Mouse (Mus musculus) limb, embryonic 14.5 days (tissue): ENCODE results near the gene Itgb3. TPM values are rescaled to one million over a fixed set of nuclear protein-coding genes. Genes with fewer than 3 reads are reported as not detected.

Experiments used
- ATAC-seq: fragments of 200-750 bp; cut with Nextera tagmentation; 2 replicates; pipeline ENCODE4 v1.8.0; 2017; ENCODE audit warnings: low read depth, moderate number of reproducible peaks, moderate TSS enrichment; ENCODE audit not compliant: low FRiP score
- DNase-seq: peaks from one replicate; pipeline ENCODE4 v3.0.0-alpha.2; 2015; ENCODE audit warnings: low spot score
- H3K27ac ChIP-seq: fragments of 300-500 bp; sonication (generic); replicated peaks from 2 replicates; pipeline ENCODE4 v1.5.1; 2014; ENCODE audit warnings: low read depth, mild to moderate bottlenecking, low read length, moderate library complexity, mixed read lengths
- H3K27me3 ChIP-seq: fragments of 300-500 bp; sonication (generic); 2 replicates; pipeline ENCODE4 v1.6.1; 2014; ENCODE audit warnings: low read length, mixed read lengths; ENCODE audit not compliant: control insufficient read depth, insufficient read depth
- H3K36me3 ChIP-seq: fragments of 300-500 bp; sonication (generic); 2 replicates; pipeline ENCODE4 v1.6.1; 2014; ENCODE audit warnings: mild to moderate bottlenecking, low read length, moderate library complexity, mixed read lengths; ENCODE audit not compliant: control insufficient read depth, insufficient read depth
- H3K4me1 ChIP-seq: fragments of 300-500 bp; sonication (generic); 2 replicates; pipeline ENCODE4 v1.6.1; 2014; ENCODE audit warnings: antibody characterized with exemption, low read length, mixed read lengths; ENCODE audit not compliant: control insufficient read depth, insufficient read depth
- H3K4me2 ChIP-seq: fragments of 300-500 bp; sonication (generic); replicated peaks from 2 replicates; pipeline ENCODE4 v1.6.1; 2014; ENCODE audit warnings: low read depth, mild to moderate bottlenecking, low read length, moderate library complexity; ENCODE audit not compliant: severe bottlenecking
- H3K4me3 ChIP-seq: fragments of 300-500 bp; sonication (generic); replicated peaks from 2 replicates; pipeline ENCODE4 v1.5.1; 2014; ENCODE audit warnings: low read length
- H3K9ac ChIP-seq: fragments of 300-500 bp; sonication (generic); 2 replicates; pipeline ENCODE4 v1.6.1; 2014; ENCODE audit warnings: mild to moderate bottlenecking, low read depth, low read length, moderate library complexity; ENCODE audit not compliant: severe bottlenecking
- H3K9me3 ChIP-seq: fragments of 300-500 bp; sonication (generic); 2 replicates; pipeline ENCODE4 v1.6.1; 2016; ENCODE audit warnings: low read length; ENCODE audit not compliant: control insufficient read depth
- POLR2A ChIP-seq: fragments of 200-500 bp; IDR thresholded peaks from 2 replicates; pipeline ENCODE4 v1.8.0; 2012; ENCODE audit warnings: inconsistent platforms, mild to moderate bottlenecking, moderate library complexity, borderline replicate concordance; ENCODE audit not compliant: insufficient read depth, insufficient read length; ENCODE audit errors: extremely low read depth
- WGBS: fragments of 180-500 bp; shearing (Covaris S2); extraction: QIAGEN DNeasy Blood & Tissue Kit; methylation state at CpG from one replicate; pipeline ENCODE4 v1.1.7; 2014; 5-methylcytosine and 5-hydroxymethylcytosine counted together
- polyA plus RNA-seq, 2 experiments: library from polyadenylated mRNA; depleted of rRNA in 1 of 2; stranded (reverse) in 1 of 2; unstranded in 1 of 2; fragments of >200 nt; fragmentation: Nextera tagmentation in 1 of 2; extraction: Ambion mirVana in 1 of 2; gene quantifications; 2 replicates each; pipeline versions ENCODE4 v1.2.1 to v1.2.3; 2012 to 2014

Gene Itgb3
- polyA plus RNA-seq, 2 experiments, result 1.4 to 2.9 TPM

GRCm38 (mm10) chr11:104572091-104572490 lies 35.7 kb upstream of the Itgb3 start:
- DNase-seq (no peak), ATAC-seq (no peak)
- Histone ChIP-seq H3K9ac (no peak overlapping the region), H3K27ac (no peak overlapping the region), H3K4me3 (no peak overlapping the region), H3K4me2 (no peak overlapping the region), H3K4me1 (no peaks in the 10 kb centered on the region; the same call in 1 of the 2 replicates), H3K27me3 (peaks cover 8% of the 10 kb centered on the region; the same call in 1 of the 2 replicates), H3K36me3 (no peaks in the 10 kb centered on the region), H3K9me3 (peaks cover 8% of the 10 kb centered on the region; the same call in 1 of the 2 replicates)
- 48% methylated on average over 7 of the region's 7 CpGs for WGBS
- TF ChIP-seq POLR2A, result no peak

DNA sequence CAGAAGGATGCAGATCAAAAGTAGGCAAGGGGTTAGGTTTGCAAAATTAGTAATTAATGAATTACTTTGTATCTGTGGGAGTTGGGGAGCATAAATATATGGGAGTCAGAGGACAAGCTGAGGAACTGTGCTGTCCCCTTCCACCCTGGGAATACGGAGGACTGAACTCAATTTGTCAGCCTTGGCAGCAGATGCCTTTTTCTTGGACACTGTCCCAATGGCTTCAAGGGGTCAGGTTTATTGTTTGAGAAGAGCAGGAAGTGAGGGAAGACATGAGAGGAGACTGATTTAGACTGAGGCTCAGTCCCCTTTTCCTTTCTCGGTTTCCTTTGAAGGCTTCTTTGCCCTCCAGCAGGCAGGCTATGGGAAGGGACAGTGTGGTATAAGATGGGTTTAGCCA lies 35.2 kb upstream of the Itgb3 start:
- Histone ChIP-seq H3K27ac (no peak overlapping the region), H3K27me3 (peaks cover 8% of the 10 kb centered on the region; the same call in 1 of the 2 replicates), H3K9me3 (peaks cover 8% of the 10 kb centered on the region; the same call in 1 of the 2 replicates), H3K4me2 (no peak overlapping the region), H3K36me3 (no peaks in the 10 kb centered on the region), H3K4me1 (no peaks in the 10 kb centered on the region; the same call in 1 of the 2 replicates), H3K4me3 (no peak overlapping the region), H3K9ac (no peak overlapping the region)
- ATAC-seq, result no peak
- no peak for DNase-seq
- no peak for TF ChIP-seq POLR2A
- 72% methylated on average over 2 of the region's 2 CpGs for WGBS

GRCm38 (mm10) chr11:104576772-104577612 lies 30.8 kb upstream of the Itgb3 start:
- no peak overlapping the region for H3K27ac ChIP-seq
- H3K9ac ChIP-seq, result no peak overlapping the region
- H3K4me2 ChIP-seq, result no peak overlapping the region
- no peaks in the 10 kb centered on the region for H3K36me3 ChIP-seq
- no peaks in the 10 kb centered on the region for H3K9me3 ChIP-seq
- DNase-seq (peak; percentile 42), ATAC-seq (peak; percentile 62)
- H3K4me3 ChIP-seq, result no peak overlapping the region
- H3K27me3 ChIP-seq, result peaks cover 5% of the 10 kb centered on the region; the same call in 1 of the 2 replicates
- no peak for TF ChIP-seq POLR2A
- WGBS, result 38% methylated on average over 10 of the region's 10 CpGs
- H3K4me1 ChIP-seq, result peaks cover 8% of the 10 kb centered on the region

- Histone ChIP-seq H3K27me3 (no peaks in the 10 kb centered on the region), H3K4me1 (peaks cover 10% of the 10 kb centered on the region; the same call in 1 of the 2 replicates), H3K4me2 (no peak overlapping the region), H3K4me3 (no peak overlapping the region; the same call in 1 of the 2 replicates), H3K9ac (no peak overlapping the region), H3K9me3 (no peaks in the 10 kb centered on the region), H3K27ac (no peak overlapping the region), H3K36me3 (no peaks in the 10 kb centered on the region)
- no peak for DNase-seq
- TF ChIP-seq POLR2A, result no peak
- WGBS, result 28% methylated on average over 5 of the region's 5 CpGs
- ATAC-seq, result no peak
Measured at GRCm38 (mm10) chr11:104578074-104578473, 29.7 kb upstream of the Itgb3 start.

GRCm38 (mm10) chr11:104579084-104579483 lies 28.7 kb upstream of the Itgb3 start:
- H3K4me2 ChIP-seq, result no peak overlapping the region
- ATAC-seq, result no peak

More at GRCm38 (mm10) chr11:104579084-104579483, 28.7 kb upstream of the Itgb3 start:
- Histone ChIP-seq H3K27me3 (no peaks in the 10 kb centered on the region), H3K36me3 (no peaks in the 10 kb centered on the region), H3K4me1 (peaks cover 10% of the 10 kb centered on the region; the same call in 1 of the 2 replicates), H3K4me3 (no peak overlapping the region), H3K9ac (no peak overlapping the region), H3K27ac (no peak overlapping the region), H3K9me3 (no peaks in the 10 kb centered on the region)
- WGBS, result 88% methylated on average over 9 of the region's 9 CpGs
- DNase-seq, result no peak
- no peak for TF ChIP-seq POLR2A
